Mouse (Mus musculus) small intestine, adult 2 months (tissue): ENCODE data around the gene Krtap5-2. TPM values are rescaled to one million over a fixed set of nuclear protein-coding genes. Genes with fewer than 3 reads are reported as not detected.
"Not testable (repeated sequence)": the region's sequence is repeated elsewhere in the genome, so short reads cannot be mapped to it uniquely, and the experiment has no call there.

Experiments used
- H3K27ac ChIP-seq: fragments of 200-500 bp; 2 replicates; pipeline ENCODE4 v1.5.1; 2012; ENCODE audit warnings: low read depth, low read length, control low read depth, inconsistent platforms; ENCODE audit not compliant: insufficient read depth
- H3K27me3 ChIP-seq: fragments of 200-500 bp; 2 replicates; pipeline ENCODE4 v1.6.1; 2012; ENCODE audit warnings: mild to moderate bottlenecking, moderate library complexity, low read length, inconsistent platforms; ENCODE audit not compliant: control insufficient read depth, insufficient read depth
- H3K36me3 ChIP-seq: fragments of 200-500 bp; 2 replicates; pipeline ENCODE4 v1.6.1; 2012; ENCODE audit warnings: mild to moderate bottlenecking, low read length, control low read depth, inconsistent platforms; ENCODE audit not compliant: control insufficient read depth, insufficient read depth
- H3K4me1 ChIP-seq: fragments of 200-500 bp; 2 replicates; pipeline ENCODE4 v1.6.1; 2012; ENCODE audit warnings: low read length, inconsistent platforms, mixed read lengths; ENCODE audit not compliant: control insufficient read depth, insufficient read depth, insufficient read length
- H3K4me3 ChIP-seq: fragments of 200-500 bp; 2 replicates; pipeline ENCODE4 v1.5.1; 2012; ENCODE audit warnings: low read depth, mild to moderate bottlenecking, control low read depth, inconsistent platforms, low read length, moderate library complexity
- CTCF ChIP-seq: fragments of 200-500 bp; IDR thresholded peaks from 2 replicates; pipeline ENCODE4 v1.5.1; 2012; ENCODE audit warnings: low read depth, mild to moderate bottlenecking, control low read depth, inconsistent platforms, low read length, moderate library complexity, mixed read lengths; ENCODE audit not compliant: insufficient replicate concordance, insufficient read length; ENCODE audit errors: extremely low read depth
- POLR2A ChIP-seq: fragments of 200-500 bp; IDR thresholded peaks from 2 replicates; pipeline ENCODE4 v1.6.1; 2012; ENCODE audit warnings: low read depth, mild to moderate bottlenecking, control low read depth, inconsistent platforms, low read length, moderate library complexity
- WGBS: fragments of 180-500 bp; shearing (Covaris S2); methylation state at CpG from one replicate; pipeline ENCODE4 v1.1.7; 2018; 5-methylcytosine and 5-hydroxymethylcytosine counted together
- polyA plus RNA-seq: library from polyadenylated mRNA; depleted of rRNA; stranded (reverse); fragments of >200 nt; gene quantifications from 2 replicates; pipeline ENCODE4 v1.2.3, GENCODE M21; 2012

The Krtap5-2 gene
- polyA plus RNA-seq, 1 experiment, result not detected

GRCm38 (mm10) chr7:142190289-142190688 lies 14.5 kb upstream of the Krtap5-2 start, which contains the start of gene Gm10153:
Gene Gm10153, minus strand, starts transcription at chr7:142190389.
- H3K36me3 ChIP-seq, result no peaks in the 10 kb centered on the region

GRCm38 (mm10) chr7:142188156-142188555 lies 12.4 kb upstream of the Krtap5-2 start:
- WGBS, result 71% methylated on average over 2 of the region's 2 CpGs
- TF ChIP-seq CTCF (no peak), POLR2A (no peak)
- H3K36me3 ChIP-seq, result no peaks in the 10 kb centered on the region
- no peaks in the 10 kb centered on the region; the same call in 1 of the 2 replicates for H3K27me3 ChIP-seq
- no peak overlapping the region for H3K4me3 ChIP-seq
- no peaks in the 10 kb centered on the region for H3K4me1 ChIP-seq
- no peak overlapping the region for H3K27ac ChIP-seq

More at GRCm38 (mm10) chr7:142190289-142190688, 14.5 kb upstream of the Krtap5-2 start, which contains the start of gene Gm10153:
- H3K27ac ChIP-seq, result no peak within 1 kb of the TSS
- no peak for TF ChIP-seq POLR2A
- no peak for TF ChIP-seq CTCF
- H3K4me3 ChIP-seq, result no peak within 1 kb of the TSS
- WGBS, result 12% methylated on average over 2 of the region's 2 CpGs
- no peaks in the 10 kb centered on the region; the same call in 1 of the 2 replicates for H3K27me3 ChIP-seq
- H3K4me1 ChIP-seq, result no peaks in the 10 kb centered on the region

GRCm38 (mm10) chr7:142181021-142181420 lies 5.2 kb upstream of the Krtap5-2 start:
- Histone ChIP-seq H3K27ac (no peak overlapping the region), H3K27me3 (no peaks in the 10 kb centered on the region; the same call in 1 of the 2 replicates), H3K4me1 (no peaks in the 10 kb centered on the region), H3K4me3 (no peak overlapping the region), H3K36me3 (no peaks in the 10 kb centered on the region)
- TF ChIP-seq POLR2A (no peak), CTCF (no peak)
- WGBS, result 48% methylated on average over 1 of the region's 1 CpGs

- Histone ChIP-seq H3K27ac (no peak overlapping the region), H3K27me3 (no peaks in the 10 kb centered on the region), H3K36me3 (no peaks in the 10 kb centered on the region), H3K4me1 (no peaks in the 10 kb centered on the region), H3K4me3 (no peak overlapping the region)
- TF ChIP-seq CTCF (no peak), POLR2A (no peak)
- WGBS, result 92% methylated on average over 1 of the region's 1 CpGs
Measured at GRCm38 (mm10) chr7:142178685-142179084, 2.9 kb upstream of the Krtap5-2 start.

- 49% methylated on average over 3 of the region's 3 CpGs for WGBS
- Histone ChIP-seq H3K4me3 (no peak overlapping the region), H3K4me1 (no peaks in the 10 kb centered on the region), H3K27ac (no peak overlapping the region), H3K27me3 (no peaks in the 10 kb centered on the region; the same call in 1 of the 2 replicates), H3K36me3 (no peaks in the 10 kb centered on the region)
- TF ChIP-seq POLR2A, result no peak
- no peak for TF ChIP-seq CTCF
Measured at GRCm38 (mm10) chr7:142169836-142170235, 6.0 kb downstream of the Krtap5-2 start.

GRCm38 (mm10) chr7:142165639-142166038 lies 10.2 kb downstream of the Krtap5-2 start, which contains the start of gene Gm4553:
Gene Gm4553, minus strand, starts transcription at chr7:142165739.
- not testable (repeated sequence) for H3K4me3 ChIP-seq, H3K27me3 ChIP-seq, H3K4me1 ChIP-seq, H3K36me3 ChIP-seq, H3K27ac ChIP-seq

- no peak overlapping the region for H3K27ac ChIP-seq
- TF ChIP-seq POLR2A, result no peak
- TF ChIP-seq CTCF, result no peak
Measured at GRCm38 (mm10) chr7:142159366-142159765, 16.4 kb downstream of the Krtap5-2 start.

GRCm38 (mm10) chr7:142157013-142157412 lies 18.8 kb downstream of the Krtap5-2 start, which contains the start of gene Gm29735:
Gene Gm29735, minus strand, starts transcription at chr7:142157113.
- H3K4me1 ChIP-seq, H3K4me3 ChIP-seq, H3K27me3 ChIP-seq, H3K27ac ChIP-seq, H3K36me3 ChIP-seq: not testable (repeated sequence)
- WGBS, result 29% methylated on average over 2 of the region's 2 CpGs

More at GRCm38 (mm10) chr7:142159366-142159765, 16.4 kb downstream of the Krtap5-2 start:
- H3K36me3 ChIP-seq, result no peaks in the 10 kb centered on the region
- no peak overlapping the region for H3K4me3 ChIP-seq
- H3K4me1 ChIP-seq, result no peaks in the 10 kb centered on the region
- 95% methylated on average over 3 of the region's 3 CpGs for WGBS
- no peaks in the 10 kb centered on the region for H3K27me3 ChIP-seq
